Mouse (Mus musculus) midbrain, embryonic 15.5 days (tissue): ENCODE data around the gene 4921507P07Rik. TPM values are rescaled to one million over a fixed set of nuclear protein-coding genes. Genes with fewer than 3 reads are reported as not detected.
A peak's percentile ranks its signal among the peaks of the same experiment; 100 is the strongest.
"Not testable (repeated sequence)": the region's sequence is repeated elsewhere in the genome, so short reads cannot be mapped to it uniquely, and the experiment has no call there.

Experiments
- ATAC-seq: fragments of 200-750 bp; cut with Nextera tagmentation; replicated peaks from 2 replicates; pipeline ENCODE4 v1.8.0; 2017; ENCODE audit warnings: moderate TSS enrichment
- H3K27ac ChIP-seq: fragments of 300-500 bp; sonication (generic); 2 replicates; pipeline ENCODE4 v1.5.1; 2015; ENCODE audit warnings: mild to moderate bottlenecking, inconsistent platforms
- H3K27me3 ChIP-seq: fragments of 300-500 bp; sonication (generic); replicated peaks from 2 replicates; pipeline ENCODE4 v1.6.1; 2015; ENCODE audit warnings: inconsistent platforms
- H3K36me3 ChIP-seq: fragments of 300-500 bp; sonication (generic); replicated peaks from 2 replicates; pipeline ENCODE4 v1.6.1; 2015; ENCODE audit warnings: inconsistent platforms
- H3K4me1 ChIP-seq: fragments of 300-500 bp; sonication (generic); 2 replicates; pipeline ENCODE4 v1.6.1; 2015; ENCODE audit warnings: inconsistent platforms
- H3K4me2 ChIP-seq: fragments of 300-500 bp; sonication (generic); 2 replicates; pipeline ENCODE4 v1.6.1; 2015; ENCODE audit warnings: inconsistent platforms, mild to moderate bottlenecking, moderate library complexity
- H3K4me3 ChIP-seq: fragments of 300-500 bp; sonication (generic); 2 replicates; pipeline ENCODE4 v1.5.1; 2015; ENCODE audit warnings: mild to moderate bottlenecking, inconsistent platforms
- H3K9ac ChIP-seq: fragments of 300-500 bp; sonication (generic); 2 replicates; pipeline ENCODE4 v1.6.1; 2015; ENCODE audit warnings: mild to moderate bottlenecking, inconsistent platforms
- H3K9me3 ChIP-seq: fragments of 300-500 bp; sonication (generic); 2 replicates; pipeline ENCODE4 v1.6.1; 2016; ENCODE audit warnings: inconsistent platforms
- WGBS: fragments of 180-500 bp; shearing (Covaris S2); methylation state at CpG from one replicate; pipeline ENCODE4 v1.1.7; 2015; ENCODE audit warnings: mixed read lengths; 5-methylcytosine and 5-hydroxymethylcytosine counted together
- polyA plus RNA-seq: library from polyadenylated mRNA; unstranded; fragments of >200 nt; fragmentation: Nextera tagmentation; extraction: Ambion mirVana; gene quantifications from 2 replicates; pipeline ENCODE4 v1.2.1, GENCODE M21; 2015

4921507P07Rik gene
- polyA plus RNA-seq, 1 experiment from 2014 or later = 3.2 TPM

DNA sequence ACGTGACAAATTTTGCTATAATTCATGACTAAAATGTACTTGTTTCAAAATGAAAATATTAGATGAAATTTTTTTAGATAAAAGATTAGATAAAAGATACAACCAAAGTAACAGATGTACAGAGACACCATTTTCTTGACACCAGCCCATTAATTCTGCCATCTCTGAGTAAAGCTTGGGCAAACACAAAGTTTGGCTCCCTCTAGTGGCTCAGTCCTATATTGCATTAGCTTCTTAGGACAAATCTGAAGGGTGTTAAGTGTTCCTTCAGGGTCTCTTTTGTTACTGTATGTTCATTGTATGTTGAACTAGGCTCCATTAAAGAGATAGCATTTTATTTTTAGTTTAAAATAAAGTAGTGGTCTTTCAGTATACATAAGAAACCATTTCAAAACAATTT, 8.2 kb downstream of the 4921507P07Rik start:
- Histone ChIP-seq H3K4me3 (no peak overlapping the region), H3K4me1 (no peaks in the 10 kb centered on the region), H3K27ac (no peak overlapping the region), H3K9ac (no peak overlapping the region), H3K27me3 (no peaks in the 10 kb centered on the region), H3K36me3 (no peaks in the 10 kb centered on the region), H3K9me3 (no peaks in the 10 kb centered on the region), H3K4me2 (no peak overlapping the region)
- WGBS = 94% methylated on average over 1 of the region's 1 CpGs
- ATAC-seq = no peak

DNA sequence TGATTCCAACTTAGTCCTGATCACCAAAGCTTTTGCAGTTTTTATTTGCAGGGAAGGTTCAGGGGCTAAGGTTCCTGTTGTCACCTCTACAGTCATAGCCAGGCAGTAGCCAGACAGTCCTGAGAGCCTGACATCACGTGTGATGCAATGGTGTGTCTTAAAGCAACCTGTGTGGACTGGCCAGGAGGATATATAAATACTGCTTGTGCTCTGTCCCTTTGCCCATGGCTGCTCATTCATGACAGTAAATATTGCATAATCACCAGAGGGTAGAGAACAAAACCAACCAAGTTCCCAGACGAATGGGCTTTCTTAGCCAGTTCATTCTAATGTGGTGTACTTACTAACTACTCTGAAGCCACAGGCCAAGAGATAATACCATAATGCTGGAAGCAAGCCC, 9.0 kb downstream of the 4921507P07Rik start:
- no peak overlapping the region for H3K9ac ChIP-seq
- no peak for ATAC-seq
- H3K4me1 ChIP-seq = no peaks in the 10 kb centered on the region
- H3K4me3 ChIP-seq = no peak overlapping the region
- no peak overlapping the region for H3K4me2 ChIP-seq
- H3K27me3 ChIP-seq = no peaks in the 10 kb centered on the region
- no peaks in the 10 kb centered on the region for H3K36me3 ChIP-seq
- H3K27ac ChIP-seq = no peak overlapping the region
- no peaks in the 10 kb centered on the region for H3K9me3 ChIP-seq
- 90% methylated on average over 2 of the region's 2 CpGs for WGBS

DNA sequence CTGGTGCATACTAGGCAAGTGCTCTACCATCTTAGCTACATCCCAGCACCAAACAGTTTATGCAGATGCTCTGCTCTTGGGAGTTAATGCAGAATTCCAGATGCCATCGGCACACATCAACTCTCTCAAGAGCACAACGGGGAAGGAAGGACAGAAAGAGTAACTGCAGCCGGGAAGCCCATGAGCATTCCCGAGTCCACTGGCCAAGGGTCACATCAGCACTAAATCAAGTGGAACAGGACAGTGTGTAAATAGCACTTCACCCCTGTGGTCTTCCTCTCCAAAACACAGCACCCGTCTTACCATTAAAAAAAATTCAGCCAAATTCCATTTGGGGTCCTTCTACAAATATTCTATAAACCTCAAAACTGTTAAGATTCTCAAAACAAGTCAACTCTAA, 10.1 kb downstream of the 4921507P07Rik start:
- no peak for ATAC-seq
- H3K27ac ChIP-seq = no peak overlapping the region
- H3K9ac ChIP-seq = no peak overlapping the region
- no peaks in the 10 kb centered on the region for H3K9me3 ChIP-seq
- H3K4me1 ChIP-seq = no peaks in the 10 kb centered on the region
- no peaks in the 10 kb centered on the region for H3K27me3 ChIP-seq
- H3K4me3 ChIP-seq = no peak overlapping the region
- no peaks in the 10 kb centered on the region for H3K36me3 ChIP-seq
- 93% methylated on average over 5 of the region's 5 CpGs for WGBS
- H3K4me2 ChIP-seq = no peak overlapping the region

DNA sequence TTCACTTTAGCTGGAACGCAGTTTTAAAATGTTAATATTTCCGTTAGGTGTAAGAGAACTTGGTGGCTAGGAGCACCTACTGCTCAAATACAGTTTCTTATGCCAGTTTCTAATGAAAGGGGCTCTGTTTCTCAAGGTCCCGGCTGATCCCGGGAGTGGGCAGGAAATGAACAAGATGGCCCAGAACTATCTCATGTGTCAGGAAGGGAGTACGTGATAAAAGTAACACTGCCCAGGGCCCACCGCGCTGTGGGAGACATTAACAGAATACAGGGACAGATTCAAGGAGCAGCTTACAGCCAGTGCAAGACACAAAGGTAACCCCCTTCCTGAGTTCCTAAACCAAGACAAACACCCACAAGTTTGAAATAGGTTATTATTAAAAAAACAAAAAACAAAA, 10.7 kb downstream of the 4921507P07Rik start:
- H3K9ac ChIP-seq = no peak overlapping the region
- no peaks in the 10 kb centered on the region for H3K27me3 ChIP-seq
- H3K27ac ChIP-seq = no peak overlapping the region
- H3K4me2 ChIP-seq = no peak overlapping the region
- no peak overlapping the region for H3K4me3 ChIP-seq
- H3K36me3 ChIP-seq = no peaks in the 10 kb centered on the region
- no peak for ATAC-seq
- no peaks in the 10 kb centered on the region for H3K4me1 ChIP-seq
- H3K9me3 ChIP-seq = no peaks in the 10 kb centered on the region
- 88% methylated on average over 7 of the region's 7 CpGs for WGBS

DNA sequence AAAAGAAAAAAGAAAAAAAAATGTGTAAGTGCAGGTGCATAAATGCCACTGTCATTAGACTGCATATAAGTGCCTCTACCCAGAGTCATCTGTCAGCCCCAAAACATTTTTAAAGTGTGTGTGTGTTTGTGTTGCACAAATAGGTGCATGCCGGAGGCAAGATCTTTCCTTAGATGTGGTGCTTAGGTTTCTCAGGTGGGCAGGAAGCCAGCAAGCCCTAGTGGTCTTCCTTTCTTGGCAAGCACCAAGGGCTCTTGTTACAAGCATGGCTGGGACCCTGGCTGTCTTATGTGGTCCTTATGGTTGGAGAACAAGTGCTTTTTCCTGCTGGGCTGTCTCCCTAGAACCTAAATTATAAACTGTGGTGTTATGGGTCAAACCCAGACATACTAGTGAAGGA, 24.8 kb downstream of the 4921507P07Rik start:
- peaks cover 8% of the 10 kb centered on the region for H3K4me1 ChIP-seq
- no peak for ATAC-seq
- no peaks in the 10 kb centered on the region for H3K9me3 ChIP-seq
- no peak overlapping the region for H3K9ac ChIP-seq
- H3K4me2 ChIP-seq = no peak overlapping the region
- 100% methylated on average over 1 of the region's 1 CpGs for WGBS
- no peaks in the 10 kb centered on the region for H3K27me3 ChIP-seq
- H3K4me3 ChIP-seq = no peak overlapping the region
- H3K36me3 ChIP-seq = no peaks in the 10 kb centered on the region; the same call in 1 of the 2 replicates
- no peak overlapping the region for H3K27ac ChIP-seq

DNA sequence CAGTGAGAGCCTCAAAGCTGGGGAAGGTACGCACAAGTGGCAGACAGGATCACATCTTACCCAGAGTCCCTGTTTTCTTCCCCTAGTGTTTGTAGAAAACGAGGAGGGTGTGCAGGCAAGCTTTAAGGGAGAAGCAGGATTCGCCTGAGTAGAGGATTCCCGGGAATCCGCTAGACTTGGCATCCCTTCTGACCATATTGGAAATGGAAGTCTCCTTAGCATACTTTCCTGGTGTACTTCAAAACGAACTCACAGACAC, 29.5 kb downstream of the 4921507P07Rik start:
- H3K36me3 ChIP-seq = 0 out of 2 replicates have a peak, but pooled peaks cover 8% of the 10 kb centered on the region

DNA sequence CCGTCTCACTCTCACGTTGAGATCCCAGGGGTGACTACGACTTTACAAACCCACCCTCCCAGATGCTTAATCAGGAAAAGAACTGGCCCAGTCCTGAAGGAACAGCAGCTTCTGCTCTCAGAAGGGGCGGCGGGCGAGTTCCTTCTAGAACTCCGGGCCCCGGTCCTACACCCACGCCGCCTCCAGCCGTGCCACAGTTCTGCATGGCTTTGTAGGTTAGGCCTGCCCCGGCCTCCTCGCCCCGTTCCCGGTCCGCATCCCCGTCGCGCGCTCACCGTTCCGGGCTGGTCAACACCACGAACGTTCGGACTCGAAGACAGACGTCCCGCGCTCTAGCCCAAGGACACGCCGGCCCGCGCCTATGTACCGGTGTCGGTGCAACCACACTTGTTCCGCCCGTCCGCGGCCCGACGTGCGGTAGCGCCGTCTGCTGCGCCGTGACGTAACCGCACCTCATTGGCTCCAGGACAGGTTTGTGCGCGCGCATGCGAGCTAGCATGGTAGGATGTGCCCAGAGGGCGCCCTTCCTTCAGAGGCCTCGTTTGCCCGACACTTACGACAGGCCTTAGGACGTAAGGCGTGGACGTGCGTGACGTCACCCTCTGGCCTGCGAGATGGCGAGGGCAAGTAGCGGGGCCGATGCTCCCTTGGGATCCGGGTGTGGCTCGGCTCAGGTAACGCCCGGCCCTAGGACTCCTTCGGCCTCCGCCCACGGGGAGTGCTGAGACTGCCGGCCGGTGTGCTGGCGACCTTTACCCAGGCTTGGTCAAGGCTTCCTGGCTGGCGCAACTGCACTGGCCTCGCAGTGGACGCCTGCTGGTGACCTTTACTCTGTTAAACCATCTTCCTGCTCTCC, 30.1 kb downstream of the 4921507P07Rik start, which contains the start of gene Cycs:
Gene Cycs (minus strand): TSS at position 398 of the 856 bp plus-strand sequence.
- WGBS = under 1% methylated on average over 78 of the region's 78 CpGs
- Histone ChIP-seq H3K4me1 (peaks cover 14% of the 10 kb centered on the region), H3K9me3 (no peaks in the 10 kb centered on the region), H3K27me3 (no peaks in the 10 kb centered on the region), H3K9ac (peak within 1 kb of the TSS; percentile 96), H3K4me3 (peak within 1 kb of the TSS; percentile 87), H3K4me2 (peak within 1 kb of the TSS; percentile 81), H3K36me3 (0 out of 2 replicates have a peak, but pooled peaks cover 8% of the 10 kb centered on the region), H3K27ac (peak within 1 kb of the TSS; percentile 88)
- ATAC-seq = peak; percentile 99

More for the DNA sequence above, 29.5 kb downstream of the 4921507P07Rik start:
- 15% methylated on average over 6 of the region's 6 CpGs for WGBS
- Histone ChIP-seq H3K9ac (peak overlapping the region; percentile 96), H3K4me1 (peaks cover 14% of the 10 kb centered on the region), H3K4me2 (peak overlapping the region; percentile 56), H3K27ac (peak overlapping the region; percentile 88), H3K9me3 (no peaks in the 10 kb centered on the region), H3K4me3 (peak overlapping the region; percentile 87), H3K27me3 (no peaks in the 10 kb centered on the region)
- no peak for ATAC-seq

DNA sequence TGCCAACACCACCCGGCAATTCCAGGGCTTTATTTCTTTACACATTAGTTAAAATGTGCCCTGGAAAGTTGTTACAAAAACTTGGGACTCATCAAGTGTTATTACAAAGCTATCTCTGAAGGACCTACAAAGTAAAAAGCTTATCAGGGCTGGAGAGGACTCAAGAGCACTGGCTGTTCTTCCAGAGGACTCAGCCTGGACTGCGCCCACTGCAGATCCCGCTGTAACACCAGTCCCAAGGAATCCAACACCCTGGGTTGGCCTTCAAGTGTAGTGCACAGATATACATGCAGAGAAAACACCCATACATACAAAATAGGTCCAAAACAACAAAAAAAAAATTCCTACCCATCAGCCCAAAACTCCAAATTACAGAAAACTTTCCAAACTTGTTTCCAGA, 32.8 kb downstream of the 4921507P07Rik start:
- Histone ChIP-seq H3K9ac (no peak overlapping the region), H3K27ac (no peak overlapping the region), H3K4me3 (no peak overlapping the region), H3K4me2 (no peak overlapping the region), H3K9me3 (no peaks in the 10 kb centered on the region), H3K27me3 (no peaks in the 10 kb centered on the region), H3K36me3 (0 out of 2 replicates have a peak, but pooled peaks cover 8% of the 10 kb centered on the region), H3K4me1 (peaks cover 14% of the 10 kb centered on the region)
- ATAC-seq = no peak
- WGBS = 97% methylated on average over 3 of the region's 3 CpGs

DNA sequence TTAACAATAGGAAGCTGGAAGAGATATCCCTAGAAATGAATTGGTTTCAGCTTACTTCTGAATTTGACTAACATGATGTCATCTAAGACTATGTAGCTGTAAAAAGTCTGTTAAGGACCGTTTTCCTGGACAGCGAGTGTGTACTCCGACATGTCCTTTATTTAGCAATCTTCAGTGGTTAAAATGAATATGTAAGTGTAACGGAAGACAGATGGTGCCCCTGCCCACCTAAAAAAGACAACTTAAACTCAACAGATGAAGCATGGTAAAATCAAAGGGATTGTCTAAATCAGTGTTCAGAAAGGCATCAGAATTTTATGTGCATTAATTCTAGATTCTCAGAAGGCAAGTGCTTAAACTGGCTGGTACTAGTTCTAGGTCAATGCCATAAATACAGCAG, 34.0 kb downstream of the 4921507P07Rik start:
- Histone ChIP-seq H3K27ac (no peak overlapping the region), H3K9ac (no peak overlapping the region)
- 94% methylated on average over 4 of the region's 4 CpGs for WGBS

DNA sequence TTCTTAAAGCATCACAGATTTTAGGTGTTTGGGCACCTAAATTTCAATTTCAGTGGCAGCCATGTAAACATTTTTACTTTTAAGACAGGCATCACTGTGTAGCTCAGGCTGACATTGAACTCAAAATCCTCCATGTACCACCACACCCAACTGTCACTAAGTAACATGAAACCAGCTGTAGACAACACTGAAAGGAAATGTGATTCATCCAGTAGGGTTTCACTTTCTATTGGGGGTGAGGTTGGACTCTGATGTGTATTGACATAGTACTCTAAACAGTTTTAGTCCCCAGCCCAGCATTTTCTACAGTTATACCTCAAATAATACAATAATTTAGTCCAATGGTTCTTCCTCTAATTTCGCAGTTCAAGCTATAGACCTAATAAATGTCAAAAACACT, 35.7 kb downstream of the 4921507P07Rik start:
- Histone ChIP-seq H3K4me3 (no peak overlapping the region), H3K27ac (no peak overlapping the region), H3K36me3 (0 out of 2 replicates have a peak, but pooled peaks cover 8% of the 10 kb centered on the region), H3K4me2 (no peak overlapping the region), H3K27me3 (no peaks in the 10 kb centered on the region), H3K9me3 (no peaks in the 10 kb centered on the region), H3K4me1 (peaks cover 6% of the 10 kb centered on the region), H3K9ac (no peak overlapping the region)
- 93% methylated on average over 1 of the region's 1 CpGs for WGBS
- ATAC-seq = no peak

More for the DNA sequence above, 34.0 kb downstream of the 4921507P07Rik start:
- Histone ChIP-seq H3K9me3 (no peaks in the 10 kb centered on the region), H3K27me3 (no peaks in the 10 kb centered on the region), H3K36me3 (0 out of 2 replicates have a peak, but pooled peaks cover 8% of the 10 kb centered on the region), H3K4me1 (peaks cover 11% of the 10 kb centered on the region), H3K4me2 (no peak overlapping the region), H3K4me3 (no peak overlapping the region)
- no peak for ATAC-seq

DNA sequence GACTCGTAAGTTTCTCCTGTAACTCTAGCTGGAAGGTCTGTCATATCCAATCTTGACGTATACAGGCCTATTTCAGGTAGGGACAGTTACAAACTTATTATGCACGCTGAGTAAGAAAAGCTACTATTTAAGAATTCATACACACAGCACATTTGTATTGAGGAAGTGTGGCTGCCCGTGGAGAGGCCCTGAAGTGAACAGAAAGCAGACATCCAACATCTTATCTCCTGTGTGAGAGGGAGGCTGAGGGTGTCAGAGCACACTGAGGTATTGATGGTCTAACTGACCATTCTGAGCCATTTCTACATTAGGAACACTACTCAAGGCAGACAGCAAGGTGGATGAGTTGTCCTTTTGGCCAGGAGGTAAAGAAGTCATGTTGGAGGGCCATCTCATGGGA, 37.6 kb downstream of the 4921507P07Rik start:
- Histone ChIP-seq H3K4me3 (no peak overlapping the region), H3K36me3 (0 out of 2 replicates have a peak, but pooled peaks cover 8% of the 10 kb centered on the region), H3K27me3 (no peaks in the 10 kb centered on the region), H3K9ac (no peak overlapping the region), H3K27ac (no peak overlapping the region), H3K4me1 (no peaks in the 10 kb centered on the region), H3K9me3 (no peaks in the 10 kb centered on the region), H3K4me2 (no peak overlapping the region)
- ATAC-seq = no peak
- WGBS = 86% methylated on average over 4 of the region's 4 CpGs

DNA sequence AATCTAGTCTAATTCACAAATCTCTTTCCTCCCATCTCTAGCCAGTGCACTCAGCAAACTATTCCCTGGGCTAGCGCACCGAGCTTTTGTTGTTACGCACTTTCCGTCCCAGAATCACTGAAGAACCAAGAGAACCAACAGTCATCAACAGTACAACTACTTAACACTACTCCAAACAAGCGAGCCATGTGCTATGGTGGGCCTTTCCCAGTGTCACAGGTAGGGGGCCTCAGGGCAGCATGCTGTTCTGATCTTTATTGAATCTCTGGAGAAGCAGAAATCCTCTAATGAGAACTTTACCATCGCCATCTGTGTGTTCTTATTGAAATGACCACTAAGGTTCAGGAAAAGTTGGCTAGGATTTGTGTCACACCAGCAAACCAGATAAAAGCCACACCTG, 38.9 kb downstream of the 4921507P07Rik start:
- ATAC-seq = no peak
- Histone ChIP-seq H3K4me1 (no peaks in the 10 kb centered on the region), H3K9me3 (no peaks in the 10 kb centered on the region), H3K4me3 (no peak overlapping the region), H3K27me3 (no peaks in the 10 kb centered on the region), H3K4me2 (no peak overlapping the region), H3K9ac (no peak overlapping the region), H3K27ac (no peak overlapping the region), H3K36me3 (0 out of 2 replicates have a peak, but pooled peaks cover 3% of the 10 kb centered on the region)
- 88% methylated on average over 6 of the region's 6 CpGs for WGBS

DNA sequence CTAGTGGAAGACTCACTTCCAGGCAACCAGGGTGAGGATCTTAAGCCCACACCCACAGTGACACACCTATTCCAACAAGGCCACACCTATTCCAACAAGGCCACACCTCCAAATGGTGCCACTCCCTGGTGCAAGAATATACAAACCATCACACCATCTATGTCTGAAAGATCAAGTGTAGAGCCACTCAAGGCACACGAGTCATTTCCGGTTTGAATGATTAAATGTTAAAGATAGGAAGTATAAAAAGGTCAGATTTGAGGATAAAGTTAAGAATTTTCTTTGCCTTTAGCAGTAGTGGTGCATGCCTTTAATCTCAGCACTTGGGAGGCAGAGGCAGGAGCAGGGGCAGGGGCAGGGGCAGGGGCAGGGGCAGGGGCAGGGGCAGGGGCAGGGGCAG, 42.2 kb downstream of the 4921507P07Rik start:
- H3K9me3 ChIP-seq, H3K36me3 ChIP-seq, H3K27me3 ChIP-seq, H3K27ac ChIP-seq, H3K4me3 ChIP-seq, ATAC-seq, H3K9ac ChIP-seq, H3K4me2 ChIP-seq, H3K4me1 ChIP-seq: not testable (repeated sequence)
- WGBS = 90% methylated on average over 2 of the region's 2 CpGs
